Mouse (Mus musculus): ENCODE data around the gene Hsd17b2.

DNA sequence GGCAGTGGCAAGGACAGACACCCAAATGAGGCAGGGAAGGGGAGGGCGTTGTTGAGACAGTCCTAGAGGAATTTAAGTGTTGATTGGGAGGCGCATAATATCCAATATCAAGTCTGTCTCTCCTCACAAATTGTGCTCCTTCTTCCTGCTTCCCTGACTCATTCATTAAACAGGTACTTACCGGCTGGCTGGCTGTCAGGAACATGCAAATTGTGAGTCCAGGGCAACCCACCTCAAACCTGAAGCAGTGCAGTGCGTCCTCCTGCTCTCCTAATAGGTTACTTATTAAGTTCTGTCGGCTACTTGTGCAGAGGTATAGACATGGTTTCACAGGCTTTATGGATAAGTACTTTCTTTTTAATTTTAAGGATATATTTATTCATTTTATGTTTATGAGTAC, 103.7 kb downstream of the Hsd17b2 start:
- no peak for TF ChIP-seq CTCF (IDR thresholded peaks at IDR 0.05; ENCODE audit: extremely low read depth, insufficient read length, insufficient replicate concordance, low read depth, low read length)
- no peak for TF ChIP-seq POLR2A (IDR thresholded peaks at IDR 0.05; ENCODE audit: low read depth, low read length)

All from small intestine, adult 2 months (tissue).